13 mouse cellular contexts compared by ENCODE assay signal in the genomic region with DNA sequence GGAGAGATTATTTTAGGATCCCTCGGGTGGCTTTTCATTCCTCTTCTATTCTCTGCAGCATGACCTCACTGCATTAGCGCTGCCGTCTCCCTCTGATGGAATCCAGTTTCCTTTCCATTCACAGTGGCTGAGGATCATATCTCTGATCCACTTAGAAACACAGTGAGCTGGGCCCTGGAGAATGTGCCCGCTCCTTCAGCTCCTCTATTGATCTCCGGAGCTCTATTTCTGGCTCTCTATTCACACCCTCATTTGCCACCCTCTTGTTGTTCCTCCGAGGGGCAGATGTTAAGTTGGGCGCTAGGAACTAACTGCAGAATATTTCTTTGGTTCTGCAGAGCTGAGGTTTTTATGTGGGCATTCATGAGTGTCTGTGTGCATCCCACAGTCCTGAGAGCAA.
DNase-seq lines count a peak whose midpoint lies in the region; ATAC-seq and TF ChIP-seq lines count a peak whose summit lies in the region.
"Had no signal": no experiment of that assay in that cellular context is flagged by ENCODE, and none has a peak within 500 bp of the region (broad histone marks: within the 10 kb centered on the region; RNA-seq: fewer than 3 reads in every experiment).

No protein-coding gene starts in this region.

- 23% methylated on average over 7 of the region's 7 CpGs for whole genome bisulfite sequencing in kidney, postnatal 0 days
- 39% methylated on average over 7 of the region's 7 CpGs for WGBS in liver, embryonic 12.5 days (ENCODE audit: insufficient replicate concordance)

- H3K27ac ChIP-seq in kidney, postnatal 0 days = no peak overlapping the region
- H3K27ac ChIP-seq in liver, embryonic 12.5 days = no peak overlapping the region
- H3K27ac ChIP-seq: lung, embryonic 15.5 days had no signal

- H3K27me3 ChIP-seq in kidney, postnatal 0 days (ENCODE audit: insufficient read depth, low read length) = no peaks in the 10 kb centered on the region
- H3K27me3 ChIP-seq in liver, embryonic 12.5 days (replicated peaks) = no peaks in the 10 kb centered on the region
- H3K27me3 ChIP-seq: lung, embryonic 15.5 days had no signal

- H3K9ac ChIP-seq in kidney, postnatal 0 days (ENCODE audit: low read depth, low read length) = no peak overlapping the region
- H3K9ac ChIP-seq in liver, embryonic 12.5 days = no peak overlapping the region
- H3K9ac ChIP-seq: forebrain, postnatal 0 days; lung, embryonic 15.5 days had no signal

- no peak for TF ChIP-seq CTCF in kidney, postnatal 0 days (IDR thresholded peaks at IDR 0.05; ENCODE audit: low read depth)

- no peak for ATAC-seq in kidney, postnatal 0 days (replicated peaks; ENCODE audit: low FRiP score, low read depth)
- ATAC-seq in liver, embryonic 12.5 days = no peak
- ATAC-seq in megakaryocyte progenitor cell, adult 5-6 weeks (replicated peaks; ENCODE audit: poor library complexity) = no peak
- ATAC-seq: forebrain, postnatal 0 days; inflammation-experienced regulatory T-cells, adult 6 months had no signal

- 0 out of 2 replicates have a peak, but pooled peaks cover 14% of the 10 kb centered on the region for H3K4me1 ChIP-seq in kidney, postnatal 0 days (replicated peaks; ENCODE audit: insufficient read depth, low read length)
- no peaks in the 10 kb centered on the region for H3K4me1 ChIP-seq in liver, embryonic 12.5 days

- peak; percentile 33 for DNase-seq in kidney, postnatal 0 days (ENCODE audit: low spot score)
- DNase-seq in kidney, postnatal 14 days = no peak
- peak; percentile 34 for DNase-seq in embryo, embryonic 11 days
- peak; percentile 55 to 68 for DNase-seq in heart, adult 9 months (ENCODE audit: low spot score in 2 of 2)
- DNase-seq in left cerebral cortex, adult 9 months (ENCODE audit: low spot score in 2 of 2) = peak; percentile 13 to 34
- no peak for DNase-seq in adrenal gland, adult 18-20 months (ENCODE audit: low spot score in 2 of 2)
- DNase-seq: forebrain, postnatal 0 days; layer of hippocampus, postnatal 36 days; thymus, adult 2 months had no signal

- H3K9me3 ChIP-seq in kidney, postnatal 0 days (replicated peaks; ENCODE audit: low read length) = peaks cover 2% of the 10 kb centered on the region; the same call in 1 of the 2 replicates
- no peaks in the 10 kb centered on the region for H3K9me3 ChIP-seq in liver, embryonic 12.5 days (replicated peaks)
- H3K9me3 ChIP-seq: lung, embryonic 15.5 days had no signal

- H3K4me2 ChIP-seq in kidney, postnatal 0 days (ENCODE audit: low read length) = no peak overlapping the region
- H3K4me2 ChIP-seq in liver, embryonic 12.5 days = no peak overlapping the region
- H3K4me2 ChIP-seq: lung, embryonic 15.5 days had no signal

- no peaks in the 10 kb centered on the region for H3K36me3 ChIP-seq in kidney, postnatal 0 days (ENCODE audit: insufficient read depth, low read length)
- no peaks in the 10 kb centered on the region for H3K36me3 ChIP-seq in liver, embryonic 12.5 days
- H3K36me3 ChIP-seq: lung, embryonic 15.5 days had no signal

- no peak overlapping the region for H3K4me3 ChIP-seq in kidney, postnatal 0 days (replicated peaks; ENCODE audit: low read depth, low read length)
- H3K4me3 ChIP-seq in liver, embryonic 12.5 days = no peak overlapping the region
- H3K4me3 ChIP-seq: lung, embryonic 15.5 days had no signal

Comparison
In these comparisons a context has a peak if more than half of its experiments do, and no peak if none do; other contexts are left out.
1. DNase-seq: peak in kidney, postnatal 0 days (single experiment), embryo, embryonic 11 days (single experiment), heart, adult 9 months (2 of 2) and left cerebral cortex, adult 9 months (2 of 2); none in kidney, postnatal 14 days (single experiment) and adrenal gland, adult 18-20 months (0 of 2).